Mouse (Mus musculus): ENCODE data around the gene Arid5b.

- TF ChIP-seq CTCF (IDR thresholded peaks at IDR 0.05; ENCODE audit: extremely low read depth, insufficient read depth, insufficient read length, insufficient replicate concordance) (no peak), POLR2A (IDR thresholded peaks at IDR 0.05; ENCODE audit: low read depth, low read length) (no peak)
Observed at GRCm38 (mm10) chr10:68085574-68085973, 193.0 kb downstream of the Arid5b start.
